Mouse (Mus musculus): ENCODE measurements around the gene Hnrnpul1. TPM values are rescaled to one million over a fixed set of nuclear protein-coding genes. Genes with fewer than 3 reads are reported as not detected.
"Not testable (repeated sequence)": the region's sequence is repeated elsewhere in the genome, so short reads cannot be mapped to it uniquely, and the experiment has no call there.

Hnrnpul1 gene
- total RNA-seq, 2 experiments from 2014 or later, result 98.4 to 105 TPM

DNA sequence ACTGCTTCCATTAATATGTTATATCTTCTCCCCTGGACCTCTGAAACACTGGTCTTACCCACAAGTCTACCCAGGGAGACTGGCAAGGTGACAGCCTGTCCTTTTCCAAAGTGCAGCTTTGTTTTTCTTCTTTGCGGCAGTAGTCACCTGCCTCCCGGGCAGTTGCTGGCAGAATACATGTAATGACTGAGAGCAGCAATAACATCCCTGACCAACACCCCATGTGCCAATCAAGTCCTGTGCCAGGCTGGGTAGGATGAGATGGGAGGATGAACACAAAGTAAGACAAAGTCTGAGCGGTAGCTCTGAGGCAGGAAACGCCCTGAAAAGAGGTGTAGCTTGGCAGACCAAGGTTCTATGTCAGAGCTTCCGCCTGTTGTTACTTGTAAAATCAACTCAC, 26.8 kb downstream of the Hnrnpul1 start:
- intact Hi-C loops (cut with DNase I), result loop anchor here (2.0 kb wide), 1 partner anchor 15 kb away; no protein-coding TSS in a partner anchor
- DNase-seq (ENCODE audit: low spot score in 2 of 2), result no peak

- intact Hi-C loops (cut with DNase I), result no loop called here
- DNase-seq (ENCODE audit: low spot score in 2 of 2), result peak in 1 of 2 experiments; percentile 48
Measured at GRCm38 (mm10) chr7:25725886-25726285, 28.7 kb downstream of the Hnrnpul1 start.

- DNase-seq (ENCODE audit: low spot score in 2 of 2); intact Hi-C loops (cut with DNase I): not testable (repeated sequence)
Measured at GRCm38 (mm10) chr7:25721776-25722175, 32.8 kb downstream of the Hnrnpul1 start.

- DNase-seq (ENCODE audit: low spot score in 2 of 2), result no peak
- intact Hi-C loops (cut with DNase I), result no loop called here
Measured at GRCm38 (mm10) chr7:25720760-25721159, 33.8 kb downstream of the Hnrnpul1 start.

- intact Hi-C loops (cut with DNase I), result no loop called here
- DNase-seq (ENCODE audit: low spot score in 2 of 2), result peak; percentile 76 to 81
Measured at GRCm38 (mm10) chr7:25719761-25720610, 34.6 kb downstream of the Hnrnpul1 start.

DNA sequence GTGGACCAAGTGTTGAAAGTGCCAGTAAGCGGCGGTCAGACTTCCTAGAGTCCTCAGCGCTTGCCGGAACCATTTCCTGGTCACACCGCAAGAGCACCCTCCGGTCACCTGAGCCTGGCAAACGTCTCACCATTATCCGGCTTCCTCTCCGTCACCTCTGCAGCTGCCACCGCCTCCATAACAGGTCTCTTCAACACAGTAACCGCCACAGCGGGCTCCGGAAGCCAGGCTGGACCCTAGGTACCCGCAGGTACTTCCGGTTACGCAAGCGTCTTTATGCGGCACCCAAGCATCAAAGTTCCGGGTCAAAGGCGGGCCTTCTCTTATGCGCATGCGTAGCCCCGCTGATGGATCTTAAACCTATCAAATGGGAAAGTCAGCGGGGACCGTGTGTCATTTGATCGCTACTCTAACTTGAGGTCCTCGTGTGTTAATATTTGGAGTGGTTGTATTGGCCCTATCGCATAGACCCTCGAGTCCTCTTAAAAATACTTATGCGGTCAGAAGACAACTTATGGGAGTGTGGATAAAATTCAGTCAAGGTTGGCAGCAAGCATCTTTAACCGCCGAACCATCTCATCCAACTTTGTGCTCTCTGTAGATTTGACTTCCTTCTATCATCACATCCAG, 35.7 kb downstream of the Hnrnpul1 start, which contains the start of gene Ccdc97:
TSS of gene Ccdc97 (minus strand) at position 301 of the 630 bp plus-strand sequence.
- intact Hi-C loops (cut with DNase I), result no loop called here
- DNase-seq (ENCODE audit: low spot score in 2 of 2), result peak; percentile 96 to 98

- no peak for DNase-seq (ENCODE audit: low spot score in 2 of 2)
- intact Hi-C loops (cut with DNase I), result no loop called here
Measured at GRCm38 (mm10) chr7:25717478-25717877, 37.1 kb downstream of the Hnrnpul1 start.

DNA sequence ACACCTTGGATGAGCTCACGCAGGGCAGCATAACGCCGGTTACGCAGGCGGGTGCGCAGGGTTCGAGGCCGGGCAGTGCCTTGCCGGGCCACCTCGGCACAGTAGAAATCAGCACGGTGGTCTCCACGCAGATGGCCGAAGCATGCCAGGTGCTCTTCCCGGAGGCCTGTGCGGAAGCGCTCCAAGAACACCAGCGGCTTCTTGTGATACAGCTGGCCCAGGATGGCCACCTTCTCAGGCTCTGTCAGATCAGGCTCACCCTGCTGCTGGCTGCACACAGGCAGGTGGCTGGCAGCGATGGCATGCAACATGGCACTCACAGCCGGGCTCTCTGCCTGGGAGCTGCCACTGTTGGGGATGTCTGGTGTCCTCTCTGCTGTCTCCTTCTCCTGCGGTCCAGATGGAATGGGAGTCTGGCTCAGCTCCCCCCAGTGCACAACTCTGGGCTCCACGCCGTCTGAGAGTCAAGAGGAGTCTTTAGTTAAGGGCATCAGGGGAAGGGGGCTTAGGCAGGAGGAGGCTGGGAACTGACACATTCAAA, 38.8 kb downstream of the Hnrnpul1 start:
- intact Hi-C loops (cut with DNase I), result no loop called here

GRCm38 (mm10) chr7:25714581-25714980, 40.0 kb downstream of the Hnrnpul1 start:
- intact Hi-C loops (cut with DNase I), result no loop called here
- no peak for DNase-seq (ENCODE audit: low spot score in 2 of 2)

More for the DNA sequence above, 38.8 kb downstream of the Hnrnpul1 start:
- DNase-seq (ENCODE audit: low spot score in 2 of 2), result no peak

GRCm38 (mm10) chr7:25712801-25713200, 41.8 kb downstream of the Hnrnpul1 start:
- intact Hi-C loops (cut with DNase I), result no loop called here
- no peak for DNase-seq (ENCODE audit: low spot score in 2 of 2)

GRCm38 (mm10) chr7:25711731-25712197, 42.8 kb downstream of the Hnrnpul1 start:
- DNase-seq (ENCODE audit: low spot score in 2 of 2), result peak in 1 of 2 experiments; percentile 74
- intact Hi-C loops (cut with DNase I), result loop anchor here (2.0 kb wide), 1 partner anchor 31 kb away; the partner anchor contains the start of gene B9d2

- DNase-seq (ENCODE audit: low spot score in 2 of 2), result no peak
- intact Hi-C loops (cut with DNase I), result loop anchor here (2.0 kb wide), 1 partner anchor 30 kb away; the partner anchor contains the start of gene B9d2
Measured at GRCm38 (mm10) chr7:25711165-25711564, 43.4 kb downstream of the Hnrnpul1 start.

DNA sequence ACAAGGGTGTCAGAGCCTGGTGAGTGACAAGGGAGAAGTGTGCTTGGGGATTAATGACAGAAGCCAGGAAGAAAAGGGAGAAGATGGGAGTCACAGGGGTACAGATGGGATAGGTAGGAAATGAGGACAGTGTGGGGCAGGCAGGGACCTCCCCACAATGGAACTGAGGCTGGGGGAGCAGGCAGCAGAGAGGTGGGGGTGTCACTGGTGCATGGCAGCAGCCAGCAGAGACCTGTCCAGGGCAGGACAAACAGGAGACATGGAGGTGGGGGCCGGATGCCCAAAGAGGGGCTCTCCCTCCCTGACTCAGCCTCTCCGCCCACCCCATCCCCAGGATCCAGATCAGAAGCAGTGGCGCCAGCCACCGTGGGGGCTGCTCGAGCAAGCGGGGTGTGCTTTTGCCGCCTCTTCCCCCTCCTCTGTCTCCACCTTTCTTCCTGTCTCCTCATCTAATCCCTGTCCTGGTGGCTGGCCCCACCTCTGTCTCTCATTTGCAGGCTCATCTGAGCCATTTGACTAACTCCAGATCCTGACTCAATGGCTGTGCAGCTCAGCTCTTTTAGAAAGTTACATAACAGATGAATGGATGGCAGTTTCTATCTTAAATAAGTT, 43.9 kb downstream of the Hnrnpul1 start:
- intact Hi-C loops (cut with DNase I), result loop anchor here (2.0 kb wide), 1 partner anchor 30 kb away; the partner anchor contains the start of gene B9d2
- DNase-seq (ENCODE audit: low spot score in 2 of 2), result peak; percentile 60 to 81

DNA sequence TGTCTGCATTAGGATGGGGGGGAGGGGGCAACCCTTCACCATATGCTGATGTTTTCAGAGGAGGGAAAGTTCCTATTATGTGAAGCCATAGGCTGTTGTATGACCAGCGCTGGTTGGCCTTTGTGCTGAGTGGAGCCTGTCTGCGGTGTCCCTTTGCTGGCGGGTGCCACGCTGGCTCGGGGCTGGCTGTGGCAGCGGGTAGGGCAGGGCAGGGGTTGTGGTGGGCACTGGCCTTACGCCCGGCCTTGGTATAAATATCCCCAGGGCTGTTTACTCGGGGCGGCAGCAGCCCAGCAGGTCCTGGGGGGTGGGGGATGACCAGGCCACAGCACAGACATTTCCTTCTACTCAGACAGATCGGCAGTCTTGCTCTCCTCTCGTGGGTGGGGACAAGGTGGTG, 44.6 kb downstream of the Hnrnpul1 start:
- intact Hi-C loops (cut with DNase I), result loop anchor here (2.0 kb wide), 1 partner anchor 29 kb away; the partner anchor contains the start of gene B9d2
- peak in 1 of 2 experiments; percentile 52 for DNase-seq (ENCODE audit: low spot score in 2 of 2)

DNA sequence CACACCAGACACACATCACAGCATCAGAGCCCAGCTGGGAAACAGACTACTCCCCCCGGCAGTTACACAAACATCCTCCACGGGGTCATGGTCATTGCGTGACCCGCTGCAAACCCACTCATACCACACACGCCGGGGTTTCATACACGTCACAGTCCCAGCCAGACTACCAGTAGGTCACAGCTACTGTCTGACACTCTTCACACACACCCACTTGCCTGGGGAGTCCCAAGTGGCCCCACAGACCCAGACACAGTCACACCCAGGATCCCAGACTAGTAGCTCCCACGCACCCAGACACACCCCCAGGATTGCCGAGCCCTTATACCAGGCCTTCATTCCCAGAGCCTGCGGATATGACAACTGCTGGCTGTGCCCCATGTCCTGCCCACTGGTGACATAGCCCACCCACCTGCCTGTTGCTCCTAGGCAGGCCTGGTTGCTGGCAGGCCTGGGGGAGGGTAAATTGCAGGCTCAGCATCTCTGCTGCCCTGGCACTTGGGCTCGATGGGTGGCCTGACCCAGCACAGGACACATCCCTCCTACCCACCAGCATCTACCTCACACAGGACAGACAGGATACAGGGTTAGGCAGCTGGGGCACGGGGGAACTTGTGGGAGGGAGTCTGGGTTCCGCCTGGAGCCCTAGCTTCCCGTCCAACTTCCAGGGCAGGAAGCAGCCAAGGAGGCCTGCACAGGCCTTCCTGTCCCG, 46.8 kb downstream of the Hnrnpul1 start:
- peak in 1 of 2 experiments; percentile 33 for DNase-seq (ENCODE audit: low spot score in 2 of 2)
- intact Hi-C loops (cut with DNase I), result loop anchor here (2.0 kb wide), 1 partner anchor 19 kb away; no protein-coding TSS in a partner anchor

DNA sequence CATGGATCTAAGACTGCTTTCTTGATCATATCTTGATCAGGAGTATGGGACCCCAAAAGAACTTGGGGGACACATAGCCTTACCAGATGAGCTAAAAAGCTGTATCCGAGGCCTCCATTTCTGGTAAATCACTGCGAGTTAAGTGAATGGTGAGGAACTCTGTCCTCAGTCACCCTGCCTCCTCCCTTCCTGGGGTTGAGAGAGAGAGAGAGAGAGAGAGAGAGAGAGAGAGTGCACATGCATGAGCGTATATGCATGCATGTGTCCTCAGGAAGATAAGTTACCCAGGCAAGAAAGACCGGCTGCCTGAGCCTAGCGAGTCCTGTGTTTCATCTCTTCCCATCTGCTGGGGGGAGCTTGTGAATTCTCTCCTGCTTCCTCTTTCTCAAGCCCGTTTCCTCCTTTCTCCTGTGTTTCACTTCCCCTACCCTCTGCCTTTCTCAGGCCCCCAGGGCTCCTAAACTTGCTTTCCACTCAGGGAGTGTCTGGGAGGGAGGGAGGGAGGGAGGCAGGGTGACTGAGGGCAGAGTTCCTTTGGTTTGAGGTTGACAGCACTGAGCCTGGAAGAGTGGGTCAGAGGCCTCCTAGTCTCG, 47.9 kb downstream of the Hnrnpul1 start:
- intact Hi-C loops (cut with DNase I), result loop anchor here (2.0 kb wide), 1 partner anchor 18 kb away; no protein-coding TSS in a partner anchor
- DNase-seq (ENCODE audit: low spot score in 2 of 2), result peak in 1 of 2 experiments; percentile 43

DNA sequence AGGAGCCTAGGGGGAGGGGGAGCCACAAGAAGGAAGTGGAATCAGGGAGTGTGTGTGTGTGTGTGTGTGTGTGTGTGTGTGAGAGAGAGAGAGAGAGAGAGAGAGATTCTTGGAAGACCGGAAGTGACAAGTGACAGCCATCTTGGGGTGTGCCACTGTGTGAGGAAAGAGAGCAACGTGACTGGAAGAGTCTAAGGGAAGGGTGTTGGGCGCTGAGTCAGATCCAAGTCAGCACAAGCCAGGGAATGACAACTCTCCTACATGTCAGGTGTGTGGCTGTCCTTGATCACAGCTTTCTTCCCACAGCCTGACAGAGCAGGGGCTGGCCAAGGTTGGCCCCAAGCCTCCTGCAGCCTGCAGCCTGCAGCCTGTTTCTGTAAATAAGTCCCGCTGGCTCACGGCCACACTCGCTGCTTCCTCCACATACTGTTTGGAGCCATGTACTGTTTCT, 48.7 kb downstream of the Hnrnpul1 start:
- intact Hi-C loops (cut with DNase I), result loop anchor here (2.0 kb wide), 1 partner anchor 17 kb away; no protein-coding TSS in a partner anchor
- peak in 1 of 2 experiments; percentile 84 for DNase-seq (ENCODE audit: low spot score in 2 of 2)

DNA sequence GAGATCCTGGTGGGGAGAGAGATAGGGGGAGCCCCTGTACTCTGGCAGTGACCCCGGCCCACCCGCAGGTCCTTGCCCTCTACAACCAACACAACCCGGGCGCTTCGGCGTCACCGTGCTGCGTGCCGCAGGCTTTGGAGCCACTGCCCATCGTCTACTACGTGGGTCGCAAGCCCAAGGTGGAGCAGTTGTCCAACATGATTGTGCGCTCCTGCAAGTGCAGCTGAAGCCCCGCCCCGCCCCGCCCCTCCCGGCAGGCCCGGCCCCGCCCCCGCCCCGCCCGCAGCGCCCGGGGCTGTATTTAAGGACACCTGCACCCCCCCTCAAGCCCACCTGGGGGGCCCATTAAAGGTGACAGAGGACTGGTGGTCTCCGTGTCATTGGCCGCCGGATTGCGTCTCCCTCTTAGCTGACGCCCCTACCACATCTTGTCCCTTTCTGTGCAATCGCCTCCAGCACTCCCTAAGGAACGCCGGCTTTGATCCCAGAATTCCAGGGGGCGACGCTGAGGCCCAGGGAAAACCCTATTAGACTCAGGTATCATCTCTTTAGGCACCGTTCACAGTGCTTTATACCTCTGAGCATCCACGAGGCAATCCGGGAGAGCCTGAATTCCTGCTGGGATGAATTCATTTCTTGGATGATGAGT, 49.7 kb downstream of the Hnrnpul1 start:
- intact Hi-C loops (cut with DNase I), result no loop called here

More for the DNA sequence above, 49.7 kb downstream of the Hnrnpul1 start:
- no peak for DNase-seq (ENCODE audit: low spot score in 2 of 2)
